Mouse (Mus musculus) spleen, embryonic (tissue): Measurements from ENCODE around the gene Spryd3.

Experiments
- CTCF ChIA-PET: fragments of 350-600 bp; sonication (Branson Sonifier 250); formaldehyde crosslinking; loops from one replicate; lab custom pipeline; 2022; lab: Charles Lee

Gene Spryd3

DNA sequence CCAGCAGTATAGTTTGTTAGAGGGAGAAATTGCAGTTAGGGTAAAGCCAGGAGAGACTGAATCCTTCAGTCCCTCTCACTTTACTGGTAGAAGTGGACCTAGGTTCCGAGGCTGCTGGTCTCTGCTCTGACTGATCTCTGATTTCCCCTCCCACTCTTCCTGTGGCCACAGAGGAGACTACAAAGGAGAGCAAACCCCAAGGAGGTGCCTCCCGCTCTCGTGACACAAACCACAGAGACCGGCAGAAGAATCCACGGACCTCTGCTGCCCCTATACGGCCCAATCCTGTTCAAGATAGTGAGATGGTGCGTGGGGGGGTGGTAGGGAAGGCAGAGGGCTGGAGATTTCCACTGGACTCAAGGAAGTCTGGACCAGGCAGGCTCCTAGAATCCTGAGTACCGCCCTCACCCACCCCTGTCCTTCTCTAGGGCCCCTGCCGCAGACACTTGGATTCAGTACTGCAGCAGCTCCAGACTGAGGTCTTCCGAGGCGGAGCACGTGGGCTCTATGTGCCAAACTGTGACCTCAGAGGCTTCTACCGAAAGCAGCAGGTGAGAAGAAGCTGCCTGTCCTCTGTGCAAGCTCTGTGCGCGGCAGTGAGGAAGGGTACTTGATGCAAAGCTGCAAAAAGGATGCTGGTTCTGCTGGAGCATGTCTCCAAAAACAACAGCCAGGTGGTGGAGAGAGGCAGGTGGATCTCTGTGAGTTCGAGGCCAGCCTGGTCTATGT is 11.8 kb upstream of the Spryd3 start:
- CTCF ChIA-PET: no interaction called here

GRCm38 (mm10) chr15:102146882-102147281 is 10.8 kb upstream of the Spryd3 start:
- CTCF ChIA-PET: no interaction called here

GRCm38 (mm10) chr15:102146089-102146488 is 10.1 kb upstream of the Spryd3 start:
- CTCF ChIA-PET: interaction anchor here (0.6 kb wide), 1 partner anchor 23 kb away, joined by 5 read pairs; no protein-coding TSS in a partner anchor

GRCm38 (mm10) chr15:102145330-102145729 is 9.3 kb upstream of the Spryd3 start:
- CTCF ChIA-PET: no interaction called here

- CTCF ChIA-PET: no interaction called here
Measured at GRCm38 (mm10) chr15:102144726-102145125, 8.7 kb upstream of the Spryd3 start.

- CTCF ChIA-PET: no interaction called here
Measured at GRCm38 (mm10) chr15:102144274-102144711, 8.3 kb upstream of the Spryd3 start, which contains the start of gene Igfbp6. TSS of gene Igfbp6 (plus strand) at chr15:102144362.

DNA sequence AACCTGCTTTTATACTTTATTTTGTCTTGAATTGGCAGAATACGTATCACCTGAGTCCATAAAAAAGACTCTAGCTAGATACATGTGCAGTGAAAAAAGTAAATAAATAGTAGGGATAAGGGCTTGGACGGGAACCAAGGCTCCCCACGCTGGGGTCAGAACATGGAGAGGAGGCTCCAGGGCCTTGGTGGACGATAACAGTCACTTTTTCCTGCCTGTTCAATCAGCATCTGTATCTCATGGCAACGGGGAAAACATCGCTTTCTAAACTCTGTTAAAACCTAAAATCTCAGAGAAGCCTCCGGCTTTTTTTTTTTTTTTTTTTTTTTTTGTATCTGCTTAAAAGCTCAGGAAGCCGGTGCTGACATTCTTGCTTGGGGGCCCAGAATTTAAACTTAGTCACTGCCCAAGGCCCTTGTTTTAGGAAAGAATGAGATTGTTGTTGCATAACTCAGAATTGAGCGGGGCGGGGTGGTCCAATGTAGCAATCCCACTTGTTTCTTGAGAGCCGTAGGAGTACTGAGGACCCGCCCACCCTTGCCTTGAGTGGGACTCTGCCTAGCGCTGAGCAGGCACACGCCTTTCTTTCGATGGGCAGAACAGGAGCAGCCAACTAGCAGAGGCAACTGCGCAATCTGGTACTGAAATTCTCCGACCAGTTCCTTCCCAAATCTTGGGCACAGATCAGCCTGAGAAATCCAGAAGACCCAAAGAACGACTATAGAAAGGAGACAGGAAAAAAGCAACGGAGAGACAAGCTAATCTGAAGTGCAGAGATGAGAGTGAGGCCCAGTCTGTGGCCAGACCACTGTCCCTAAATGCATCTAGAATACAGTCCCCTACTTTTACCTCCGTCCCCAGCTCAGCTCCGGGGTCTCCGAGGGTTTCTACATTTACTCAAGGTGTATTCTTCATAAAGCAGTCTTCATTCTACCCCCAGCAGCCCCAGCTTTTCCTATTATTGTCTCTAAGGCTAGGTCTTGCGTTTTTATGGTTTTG is 7.2 kb upstream of the Spryd3 start:
- CTCF ChIA-PET: interaction anchor here (0.6 kb wide), 1 partner anchor 493 kb away, joined by 3 read pairs; no protein-coding TSS in a partner anchor

GRCm38 (mm10) chr15:102141120-102141519 is 5.1 kb upstream of the Spryd3 start:
- CTCF ChIA-PET: no interaction called here

GRCm38 (mm10) chr15:102135522-102136128 is 409 bp downstream of the Spryd3 start:
- CTCF ChIA-PET: interaction anchor here (0.6 kb wide), 2 partner anchors 28 to 30 kb away, joined by 6 to 17 read pairs; no protein-coding TSS in a partner anchor

DNA sequence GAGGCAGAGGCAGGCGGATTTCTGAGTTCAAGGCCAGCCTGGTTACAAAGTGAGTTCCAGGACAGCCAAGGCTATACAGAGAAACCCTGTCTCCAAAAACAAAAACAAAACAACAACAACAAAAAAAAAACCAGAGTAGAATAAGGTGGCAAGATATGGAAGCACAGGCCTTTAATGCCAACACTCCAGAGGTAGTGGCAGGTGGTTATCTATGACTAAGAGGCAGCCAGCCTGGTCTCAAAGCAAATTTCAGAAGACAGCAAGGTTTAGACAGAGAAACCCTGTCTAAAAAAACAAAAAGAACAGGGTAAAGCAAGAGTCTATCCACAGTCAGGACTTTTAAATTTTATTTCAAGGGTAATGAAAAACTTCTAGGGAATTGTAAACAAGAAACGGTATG is 1.3 kb downstream of the Spryd3 start:
- CTCF ChIA-PET: no interaction called here

DNA sequence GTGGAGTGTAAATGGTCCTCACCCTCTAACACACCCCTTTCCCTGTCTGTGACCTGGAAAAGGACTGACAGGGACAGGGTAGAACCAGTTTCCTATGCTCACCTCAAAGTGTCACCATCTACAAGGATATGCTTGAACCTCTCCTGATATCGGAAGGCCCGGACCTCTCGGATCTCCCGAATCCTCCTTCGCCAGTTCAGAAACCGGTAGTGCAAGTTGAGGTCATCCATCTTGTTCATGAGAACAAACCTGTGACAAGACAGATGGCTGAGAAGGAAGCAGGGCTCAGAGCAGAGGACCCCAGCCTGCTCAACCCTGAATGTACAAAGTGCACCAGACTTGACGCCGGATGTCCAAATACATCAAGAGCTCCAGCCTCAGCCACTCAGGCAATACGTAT is 2.7 kb downstream of the Spryd3 start:
- CTCF ChIA-PET: no interaction called here

DNA sequence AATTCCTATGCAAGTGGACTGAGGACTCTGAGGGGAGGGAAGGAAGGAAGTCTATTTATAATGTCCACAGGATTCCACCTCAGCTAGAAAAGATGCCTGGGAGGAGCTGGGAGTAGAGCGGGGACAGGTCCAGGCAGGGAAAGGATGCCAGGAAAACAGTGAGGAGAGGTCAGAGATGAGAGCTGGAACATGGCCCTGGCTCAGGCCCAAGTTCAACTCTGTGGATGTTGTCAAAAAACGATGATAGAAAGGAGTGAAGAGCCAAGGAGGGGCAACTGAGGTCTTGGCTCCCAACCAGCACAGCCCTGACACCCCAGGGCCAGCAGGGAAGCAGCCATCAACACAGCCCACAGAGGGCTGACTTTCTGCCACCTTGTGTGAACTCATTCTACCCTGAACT is 9.7 kb downstream of the Spryd3 start:
- CTCF ChIA-PET: interaction anchor here (0.6 kb wide), 1 partner anchor 204 kb away, joined by 6 read pairs; no protein-coding TSS in a partner anchor

GRCm38 (mm10) chr15:102120530-102120929 is 15.5 kb downstream of the Spryd3 start:
- CTCF ChIA-PET: no interaction called here

DNA sequence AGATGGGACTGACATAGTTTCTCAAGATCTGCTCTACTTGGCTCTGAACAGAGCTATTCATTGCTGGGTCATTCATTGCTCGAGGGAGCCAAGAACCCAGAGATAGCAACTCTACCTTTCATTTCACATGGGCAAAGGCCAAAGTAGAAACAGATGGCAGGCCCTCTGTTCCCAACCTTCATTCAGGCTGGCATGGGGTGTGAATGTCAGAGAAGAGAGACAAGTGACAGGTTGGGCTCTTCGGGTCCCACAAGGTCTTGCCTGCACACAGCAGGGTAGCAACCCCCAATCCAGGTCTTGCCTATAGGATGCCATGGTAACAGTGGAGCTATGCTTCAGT is 16.2 kb downstream of the Spryd3 start:
- CTCF ChIA-PET: no interaction called here

GRCm38 (mm10) chr15:102119121-102119830 is 16.8 kb downstream of the Spryd3 start:
- CTCF ChIA-PET: no interaction called here

- CTCF ChIA-PET: no interaction called here
Measured at GRCm38 (mm10) chr15:102118591-102118990, 17.4 kb downstream of the Spryd3 start.

DNA sequence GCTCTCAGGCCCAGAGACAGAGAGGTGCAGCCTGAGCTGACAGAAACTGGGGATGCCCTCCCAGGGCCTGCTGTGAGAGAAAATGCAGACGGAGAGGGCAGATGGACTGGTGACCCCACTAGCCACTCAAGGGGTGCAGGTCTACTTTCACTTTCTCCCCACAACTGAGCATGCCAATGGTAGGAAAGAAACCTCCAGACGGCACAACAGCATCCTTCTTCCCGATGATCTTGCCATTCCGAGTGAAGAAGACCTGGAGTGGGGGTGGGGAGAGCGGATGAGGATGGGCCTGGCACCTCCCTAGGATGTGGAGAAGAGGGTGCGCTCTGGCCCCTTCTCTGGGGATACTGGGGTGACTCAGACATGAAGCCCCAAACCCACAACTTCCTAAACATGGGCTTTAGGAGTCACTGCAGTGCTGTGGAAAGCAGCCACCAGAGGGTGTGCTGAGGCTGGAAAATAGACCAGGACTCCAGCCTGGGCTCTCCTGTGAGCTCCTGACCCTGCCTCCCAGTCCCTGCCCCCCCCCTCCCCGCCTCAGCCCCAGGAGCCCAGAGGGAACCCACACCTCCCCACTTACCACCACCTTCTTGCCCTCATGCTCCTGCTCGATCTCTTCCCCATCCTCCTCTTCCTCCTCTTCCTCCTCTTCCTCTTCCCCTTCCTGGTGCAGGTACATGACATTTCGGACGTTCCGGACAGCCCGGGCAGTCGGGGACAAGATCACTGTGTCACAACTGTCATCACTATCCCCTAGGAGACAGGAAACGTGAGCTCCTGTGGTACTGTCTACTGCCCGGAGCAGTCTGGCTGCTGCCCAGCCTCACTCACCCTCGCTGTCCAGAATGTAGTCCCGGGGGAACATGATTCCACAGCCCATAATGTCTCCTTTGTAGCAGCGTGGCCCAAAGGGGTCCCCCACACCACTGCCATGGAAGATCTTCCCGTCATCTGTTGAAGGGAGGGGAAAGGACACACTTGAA is 18.3 kb downstream of the Spryd3 start:
- CTCF ChIA-PET: no interaction called here

DNA sequence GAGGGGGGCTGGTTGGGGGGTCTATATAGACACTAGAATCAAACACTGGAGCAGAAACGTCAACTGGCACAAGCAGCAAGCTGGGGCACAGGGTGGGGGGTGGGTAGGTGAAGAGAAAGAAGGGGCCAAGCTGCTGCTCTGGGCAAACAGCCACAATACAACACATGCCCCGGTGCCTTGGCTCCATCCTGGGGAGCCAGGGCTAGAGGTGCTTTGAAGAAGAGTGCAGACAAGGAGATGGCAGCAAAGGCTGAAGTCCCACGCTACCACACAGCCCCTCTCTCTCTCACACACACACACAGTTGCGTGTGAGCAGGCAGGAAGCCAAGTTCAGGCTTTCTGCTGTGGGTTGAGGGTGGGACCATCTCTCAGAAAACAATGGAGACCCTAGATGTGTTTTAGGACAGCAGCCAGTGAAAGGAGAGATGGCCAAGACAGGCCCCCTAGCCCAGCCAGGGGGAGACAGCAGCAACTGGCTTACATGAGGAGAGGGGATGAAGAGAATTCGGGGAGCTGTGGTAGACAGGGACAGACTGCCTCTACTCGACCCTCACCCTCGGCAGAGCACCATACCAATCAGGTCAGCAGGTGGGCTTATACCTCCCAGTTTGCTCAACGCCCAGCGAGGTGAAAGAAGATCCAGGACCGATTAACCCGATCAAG is 19.1 kb downstream of the Spryd3 start:
- CTCF ChIA-PET: interaction anchor here (1.4 kb wide), 1 partner anchor 10 kb away, joined by 9 read pairs; no protein-coding TSS in a partner anchor

GRCm38 (mm10) chr15:102115731-102116231 is 20.3 kb downstream of the Spryd3 start:
- CTCF ChIA-PET: interaction anchor here (1.4 kb wide), 1 partner anchor 9 kb away, joined by 9 read pairs; no protein-coding TSS in a partner anchor
